Mouse (Mus musculus): ENCODE data around the gene Lgals7. TPM values are rescaled to one million over a fixed set of nuclear protein-coding genes. Genes with fewer than 3 reads are reported as not detected.

Gene Lgals7
- total RNA-seq, 1 experiment, result 0.89 TPM

DNA sequence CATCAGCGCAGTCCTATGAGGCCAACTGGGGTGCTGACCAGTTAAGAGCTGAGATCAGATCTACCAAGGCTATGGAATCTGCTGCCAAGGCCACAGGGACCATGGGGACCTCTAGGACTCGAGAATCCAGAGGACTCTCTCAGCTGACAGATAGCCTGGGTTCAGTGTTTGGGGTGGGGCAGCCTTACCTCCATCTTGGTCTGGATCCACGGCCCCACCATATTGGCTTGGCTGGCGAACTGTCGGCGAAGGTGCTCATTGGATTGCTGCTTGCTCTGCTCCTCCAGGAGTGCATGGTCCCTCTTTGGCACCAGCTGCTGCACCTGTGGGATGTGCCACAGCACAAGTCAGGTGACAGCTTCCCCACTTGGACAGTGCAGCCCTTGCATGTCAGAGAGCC lies 34.0 kb downstream of the Lgals7 start:
- H3K9me3 ChIP-seq (ENCODE audit: control insufficient read depth, insufficient read depth, low read depth, low read length), result no peaks in the 10 kb centered on the region
- H3K36me3 ChIP-seq (ENCODE audit: control insufficient read depth, insufficient read depth, low read length, poor library complexity, severe bottlenecking), result peaks cover 91% of the 10 kb centered on the region
- H3K4me3 ChIP-seq (ENCODE audit: insufficient read depth in 1 of 2, low read depth in 1 of 2, low read length in 2 of 2, poor library complexity in 1 of 2, severe bottlenecking in 1 of 2), result no peak overlapping the region
- H3K9ac ChIP-seq (ENCODE audit: insufficient read depth, low read depth, low read length, poor library complexity, severe bottlenecking), result no peak overlapping the region
- H3K4me1 ChIP-seq (ENCODE audit: control insufficient read depth in 2 of 2, insufficient read depth in 2 of 2, low read length in 2 of 2, poor library complexity in 1 of 2), result peaks cover 0 to 7% of the 10 kb centered on the region in 2 experiments; a peak in 1 of 4 replicates
- no peak for DNase-seq (ENCODE audit: low read depth, low spot score)
- no peak overlapping the region for H3K27ac ChIP-seq (ENCODE audit: insufficient read depth, low read depth, low read length, poor library complexity, severe bottlenecking)
- no peak for TF ChIP-seq HCFC1 (IDR thresholded peaks at IDR 0.05; ENCODE audit: borderline replicate concordance, insufficient read depth, low read length)
- TF ChIP-seq MAFK (IDR thresholded peaks at IDR 0.05; ENCODE audit: insufficient read depth, low read depth, low read length), result no peak
- TF ChIP-seq ZNF384 (IDR thresholded peaks at IDR 0.05; ENCODE audit: low read depth, low read length), result no peak
- no peak for TF ChIP-seq ZC3H11A (IDR thresholded peaks at IDR 0.05; ENCODE audit: borderline replicate concordance, low read depth, low read length)
- TF ChIP-seq CHD2 (IDR thresholded peaks at IDR 0.05; ENCODE audit: low read depth, low read length), result no peak
- in situ Hi-C loops (cut with MboI; ENCODE audit: low sequenced_read_pairs in 2 of 2, unreplicated experiment in 2 of 2), result no loop called here

DNA sequence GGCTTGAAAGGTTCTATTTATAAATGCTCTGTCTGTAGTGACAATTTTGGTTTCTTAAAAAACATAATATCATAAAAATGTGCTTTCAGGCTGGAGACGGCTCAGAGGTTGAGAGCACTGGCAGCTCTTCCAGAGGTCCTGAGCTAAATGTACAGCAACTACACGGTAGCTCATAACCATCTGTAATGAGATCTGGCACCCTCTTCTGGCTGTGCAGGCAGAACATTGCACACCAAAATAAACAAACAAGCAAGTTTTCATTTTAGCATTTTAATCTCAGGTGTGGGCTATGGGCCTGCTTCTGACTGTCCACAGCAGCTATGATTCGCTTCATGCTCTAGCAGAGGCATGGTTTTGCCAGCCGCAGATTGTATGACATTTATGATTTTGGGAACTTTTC lies 36.3 kb downstream of the Lgals7 start:
- H3K4me3 ChIP-seq (ENCODE audit: insufficient read depth in 1 of 2, low read depth in 1 of 2, low read length in 2 of 2, poor library complexity in 1 of 2, severe bottlenecking in 1 of 2), result no peak overlapping the region
- DNase-seq (ENCODE audit: low read depth, low spot score), result no peak
- no peak overlapping the region for H3K27ac ChIP-seq (ENCODE audit: insufficient read depth, low read depth, low read length, poor library complexity, severe bottlenecking)
- H3K36me3 ChIP-seq (ENCODE audit: control insufficient read depth, insufficient read depth, low read length, poor library complexity, severe bottlenecking), result peaks cover 93% of the 10 kb centered on the region
- peaks cover 0 to 2% of the 10 kb centered on the region in 2 experiments; a peak in 1 of 4 replicates for H3K4me1 ChIP-seq (ENCODE audit: control insufficient read depth in 2 of 2, insufficient read depth in 2 of 2, low read length in 2 of 2, poor library complexity in 1 of 2)
- TF ChIP-seq MAFK (IDR thresholded peaks at IDR 0.05; ENCODE audit: insufficient read depth, low read depth, low read length), result no peak
- H3K9me3 ChIP-seq (ENCODE audit: control insufficient read depth, insufficient read depth, low read depth, low read length), result no peaks in the 10 kb centered on the region
- no peak overlapping the region for H3K9ac ChIP-seq (ENCODE audit: insufficient read depth, low read depth, low read length, poor library complexity, severe bottlenecking)
- in situ Hi-C loops (cut with MboI; ENCODE audit: low sequenced_read_pairs in 2 of 2, unreplicated experiment in 2 of 2), result no loop called here

DNA sequence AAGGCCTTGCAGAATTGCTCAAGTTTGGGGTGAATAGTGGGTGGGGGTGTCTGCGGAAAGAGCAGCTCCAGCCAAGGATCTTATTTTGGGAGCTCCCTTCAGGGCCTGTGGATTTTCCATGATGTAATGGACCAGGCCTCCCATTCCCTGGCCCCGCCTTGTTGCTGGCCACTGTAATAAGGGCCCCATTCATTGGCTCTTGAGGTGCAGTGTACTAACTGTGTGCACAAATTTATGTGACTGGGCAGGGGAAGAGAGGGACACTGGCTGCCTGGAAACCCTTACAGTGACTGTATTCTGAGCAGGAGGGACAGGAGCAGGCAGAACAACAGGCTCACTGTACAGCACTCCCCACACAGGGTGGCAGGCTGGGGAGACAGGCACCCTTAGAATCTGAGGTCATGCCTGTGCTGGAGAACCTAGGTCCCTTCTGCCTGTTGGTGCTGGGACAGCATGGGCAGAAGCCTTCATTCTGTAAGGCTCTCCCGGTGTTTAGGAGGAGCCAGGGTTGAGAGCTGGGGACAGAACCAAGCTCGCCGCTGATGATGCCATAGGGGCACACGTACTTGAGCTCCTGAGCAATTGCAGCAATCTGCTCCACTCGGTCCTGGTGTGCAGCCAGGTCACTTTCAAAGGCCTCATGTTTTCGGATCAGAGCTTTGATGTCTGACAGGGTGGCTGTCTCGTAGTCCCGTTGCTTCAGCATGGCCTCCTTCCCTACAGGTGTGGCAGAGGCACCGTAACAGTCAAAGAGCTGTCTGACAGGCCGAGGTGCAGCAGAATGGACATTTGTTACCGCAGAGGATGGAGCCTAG lies 37.9 kb downstream of the Lgals7 start:
- Histone ChIP-seq H3K9ac (ENCODE audit: insufficient read depth, low read depth, low read length, poor library complexity, severe bottlenecking) (no peak overlapping the region), H3K9me3 (ENCODE audit: control insufficient read depth, insufficient read depth, low read depth, low read length) (no peaks in the 10 kb centered on the region), H3K4me3 (ENCODE audit: insufficient read depth in 1 of 2, low read depth in 1 of 2, low read length in 2 of 2, poor library complexity in 1 of 2, severe bottlenecking in 1 of 2) (no peak overlapping the region), H3K27ac (ENCODE audit: insufficient read depth, low read depth, low read length, poor library complexity, severe bottlenecking) (no peak overlapping the region), H3K4me1 (ENCODE audit: control insufficient read depth in 2 of 2, insufficient read depth in 2 of 2, low read length in 2 of 2, poor library complexity in 1 of 2) (no peaks in the 10 kb centered on the region; a peak in 1 of 4 replicates), H3K36me3 (ENCODE audit: control insufficient read depth, insufficient read depth, low read length, poor library complexity, severe bottlenecking) (peaks cover 93% of the 10 kb centered on the region)
- TF ChIP-seq CHD2 (IDR thresholded peaks at IDR 0.05; ENCODE audit: low read depth, low read length) (no peak), ZC3H11A (IDR thresholded peaks at IDR 0.05; ENCODE audit: borderline replicate concordance, low read depth, low read length) (no peak), MAFK (IDR thresholded peaks at IDR 0.05; ENCODE audit: insufficient read depth, low read depth, low read length) (no peak), ZNF384 (IDR thresholded peaks at IDR 0.05; ENCODE audit: low read depth, low read length) (no peak), HCFC1 (IDR thresholded peaks at IDR 0.05; ENCODE audit: borderline replicate concordance, insufficient read depth, low read length) (no peak)
- in situ Hi-C loops (cut with MboI; ENCODE audit: low sequenced_read_pairs in 2 of 2, unreplicated experiment in 2 of 2), result no loop called here
- no peak for DNase-seq (ENCODE audit: low read depth, low spot score)

DNA sequence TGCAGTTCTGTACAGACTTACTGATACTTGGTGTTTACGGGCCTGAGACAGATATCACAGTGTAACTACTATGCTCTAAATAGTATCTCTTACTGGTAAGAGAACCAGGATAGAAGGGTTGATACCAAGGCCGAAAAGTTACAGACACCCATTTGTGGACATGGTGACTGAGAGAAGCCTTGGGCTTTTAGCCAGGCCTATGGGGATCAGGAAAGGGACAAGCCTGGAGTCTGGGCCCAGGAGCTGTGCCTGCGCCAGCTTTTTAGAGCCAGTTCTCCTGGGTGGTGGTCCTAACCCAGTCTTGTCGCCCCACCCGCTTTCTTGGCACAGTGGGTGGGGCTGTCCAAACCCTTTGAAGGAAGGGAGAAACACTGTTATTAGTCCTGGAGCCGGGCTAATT lies 38.5 kb downstream of the Lgals7 start:
- in situ Hi-C loops (cut with MboI; ENCODE audit: low sequenced_read_pairs in 2 of 2, unreplicated experiment in 2 of 2), result no loop called here
- Histone ChIP-seq H3K9ac (ENCODE audit: insufficient read depth, low read depth, low read length, poor library complexity, severe bottlenecking) (no peak overlapping the region), H3K27ac (ENCODE audit: insufficient read depth, low read depth, low read length, poor library complexity, severe bottlenecking) (no peak overlapping the region), H3K4me3 (ENCODE audit: insufficient read depth in 1 of 2, low read depth in 1 of 2, low read length in 2 of 2, poor library complexity in 1 of 2, severe bottlenecking in 1 of 2) (no peak overlapping the region), H3K9me3 (ENCODE audit: control insufficient read depth, insufficient read depth, low read depth, low read length) (no peaks in the 10 kb centered on the region), H3K36me3 (ENCODE audit: control insufficient read depth, insufficient read depth, low read length, poor library complexity, severe bottlenecking) (peaks cover 93% of the 10 kb centered on the region), H3K4me1 (ENCODE audit: control insufficient read depth in 2 of 2, insufficient read depth in 2 of 2, low read length in 2 of 2, poor library complexity in 1 of 2) (no peaks in the 10 kb centered on the region; a peak in 1 of 4 replicates)
- DNase-seq (ENCODE audit: low read depth, low spot score), result no peak
- no peak for TF ChIP-seq ZC3H11A (IDR thresholded peaks at IDR 0.05; ENCODE audit: borderline replicate concordance, low read depth, low read length)
- TF ChIP-seq HCFC1 (IDR thresholded peaks at IDR 0.05; ENCODE audit: borderline replicate concordance, insufficient read depth, low read length), result no peak
- no peak for TF ChIP-seq MAFK (IDR thresholded peaks at IDR 0.05; ENCODE audit: insufficient read depth, low read depth, low read length)
- no peak for TF ChIP-seq ZNF384 (IDR thresholded peaks at IDR 0.05; ENCODE audit: low read depth, low read length)
- TF ChIP-seq CHD2 (IDR thresholded peaks at IDR 0.05; ENCODE audit: low read depth, low read length), result no peak

All from ES-E14 (cell line).